Mouse (Mus musculus): ENCODE results near the gene Srebf1. TPM values are rescaled to one million over a fixed set of nuclear protein-coding genes. Genes with fewer than 3 reads are reported as not detected.

Gene Srebf1
- polyA plus RNA-seq, 1 experiment from 2014 or later, result 68.7 TPM

- H3K4me2 ChIP-seq (ENCODE audit: low read depth, low read length, severe bottlenecking), result no peak overlapping the region
- ATAC-seq (replicated peaks; ENCODE audit: low FRiP score), result no peak
- no peaks in the 10 kb centered on the region for H3K27me3 ChIP-seq (ENCODE audit: control insufficient read depth, insufficient read depth, low read length)
- DNase-seq (ENCODE audit: low spot score), result no peak
- no peaks in the 10 kb centered on the region for H3K36me3 ChIP-seq (ENCODE audit: control insufficient read depth, insufficient read depth, low read length)
- H3K27ac ChIP-seq (ENCODE audit: low read depth, low read length), result no peak overlapping the region
- 75% methylated on average over 3 of the region's 3 CpGs for WGBS
- H3K4me1 ChIP-seq (replicated peaks; ENCODE audit: control insufficient read depth, insufficient read depth, low read length), result peaks cover 2% of the 10 kb centered on the region; the same call in 1 of the 2 replicates
- H3K4me3 ChIP-seq (ENCODE audit: low read depth, low read length), result no peak overlapping the region
- H3K9me3 ChIP-seq (ENCODE audit: control insufficient read depth, low read length), result no peaks in the 10 kb centered on the region
- no peak overlapping the region for H3K9ac ChIP-seq (ENCODE audit: low read length)
Measured at GRCm38 (mm10) chr11:60231326-60231725, 8.9 kb upstream of the Srebf1 start.

DNA sequence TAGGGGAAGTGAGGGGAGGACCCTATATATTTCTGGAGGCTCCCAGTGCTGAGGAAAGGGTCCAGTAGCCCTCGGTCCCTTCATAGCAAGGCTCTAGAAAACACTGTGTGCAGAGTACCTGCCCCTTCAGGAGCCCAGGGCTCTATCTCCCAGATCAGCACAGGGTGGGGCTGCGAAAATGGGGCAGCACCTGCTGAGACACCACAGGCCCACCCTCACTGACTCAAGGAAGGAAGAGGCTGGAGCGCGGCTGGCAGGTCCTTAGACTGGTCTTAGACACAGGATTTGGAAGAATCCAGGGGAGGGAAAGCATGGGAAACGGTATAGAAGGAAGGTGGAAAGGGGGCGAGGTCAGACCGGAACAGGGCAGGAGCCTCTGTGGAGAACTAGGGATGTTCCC is 8.1 kb upstream of the Srebf1 start:
- Histone ChIP-seq H3K4me2 (ENCODE audit: low read depth, low read length, severe bottlenecking) (no peak overlapping the region), H3K4me3 (ENCODE audit: low read depth, low read length) (no peak overlapping the region), H3K27me3 (ENCODE audit: control insufficient read depth, insufficient read depth, low read length) (no peaks in the 10 kb centered on the region), H3K9ac (ENCODE audit: low read length) (0 out of 2 replicates have a peak overlapping the region, but pooled peaks have one; percentile 3), H3K27ac (ENCODE audit: low read depth, low read length) (no peak overlapping the region), H3K4me1 (replicated peaks; ENCODE audit: control insufficient read depth, insufficient read depth, low read length) (peaks cover 2% of the 10 kb centered on the region; the same call in 1 of the 2 replicates), H3K36me3 (ENCODE audit: control insufficient read depth, insufficient read depth, low read length) (no peaks in the 10 kb centered on the region), H3K9me3 (ENCODE audit: control insufficient read depth, low read length) (no peaks in the 10 kb centered on the region)
- 86% methylated on average over 7 of the region's 7 CpGs for WGBS
- no peak for ATAC-seq (replicated peaks; ENCODE audit: low FRiP score)
- no peak for DNase-seq (ENCODE audit: low spot score)

GRCm38 (mm10) chr11:60229821-60230220 is 7.4 kb upstream of the Srebf1 start:
- Histone ChIP-seq H3K36me3 (ENCODE audit: control insufficient read depth, insufficient read depth, low read length) (no peaks in the 10 kb centered on the region), H3K27ac (ENCODE audit: low read depth, low read length) (no peak overlapping the region), H3K4me3 (ENCODE audit: low read depth, low read length) (no peak overlapping the region), H3K27me3 (ENCODE audit: control insufficient read depth, insufficient read depth, low read length) (no peaks in the 10 kb centered on the region), H3K9me3 (ENCODE audit: control insufficient read depth, low read length) (no peaks in the 10 kb centered on the region), H3K9ac (ENCODE audit: low read length) (no peak overlapping the region), H3K4me2 (ENCODE audit: low read depth, low read length, severe bottlenecking) (no peak overlapping the region), H3K4me1 (replicated peaks; ENCODE audit: control insufficient read depth, insufficient read depth, low read length) (peaks cover 2% of the 10 kb centered on the region; the same call in 1 of the 2 replicates)
- ATAC-seq (replicated peaks; ENCODE audit: low FRiP score) (no peak), DNase-seq (ENCODE audit: low spot score) (no peak)
- WGBS, result 67% methylated on average over 13 of the region's 13 CpGs

GRCm38 (mm10) chr11:60228525-60228924 is 6.1 kb upstream of the Srebf1 start:
- Histone ChIP-seq H3K27me3 (ENCODE audit: control insufficient read depth, insufficient read depth, low read length) (no peaks in the 10 kb centered on the region), H3K4me1 (replicated peaks; ENCODE audit: control insufficient read depth, insufficient read depth, low read length) (peaks cover 2% of the 10 kb centered on the region; the same call in 1 of the 2 replicates), H3K9ac (ENCODE audit: low read length) (no peak overlapping the region), H3K36me3 (ENCODE audit: control insufficient read depth, insufficient read depth, low read length) (no peaks in the 10 kb centered on the region), H3K9me3 (ENCODE audit: control insufficient read depth, low read length) (no peaks in the 10 kb centered on the region), H3K4me2 (ENCODE audit: low read depth, low read length, severe bottlenecking) (no peak overlapping the region), H3K4me3 (ENCODE audit: low read depth, low read length) (no peak overlapping the region), H3K27ac (ENCODE audit: low read depth, low read length) (no peak overlapping the region)
- no peak for ATAC-seq (replicated peaks; ENCODE audit: low FRiP score)
- no peak for DNase-seq (ENCODE audit: low spot score)
- WGBS, result 78% methylated on average over 3 of the region's 3 CpGs

- Histone ChIP-seq H3K9me3 (ENCODE audit: control insufficient read depth, low read length) (no peaks in the 10 kb centered on the region), H3K27me3 (ENCODE audit: control insufficient read depth, insufficient read depth, low read length) (no peaks in the 10 kb centered on the region), H3K27ac (ENCODE audit: low read depth, low read length) (no peak overlapping the region), H3K4me2 (ENCODE audit: low read depth, low read length, severe bottlenecking) (no peak overlapping the region), H3K4me1 (replicated peaks; ENCODE audit: control insufficient read depth, insufficient read depth, low read length) (peaks cover 9% of the 10 kb centered on the region), H3K4me3 (ENCODE audit: low read depth, low read length) (no peak overlapping the region), H3K36me3 (ENCODE audit: control insufficient read depth, insufficient read depth, low read length) (no peaks in the 10 kb centered on the region), H3K9ac (ENCODE audit: low read length) (no peak overlapping the region)
- ATAC-seq (replicated peaks; ENCODE audit: low FRiP score) (no peak), DNase-seq (ENCODE audit: low spot score) (no peak)
- 72% methylated on average over 1 of the region's 1 CpGs for WGBS
Measured at GRCm38 (mm10) chr11:60225874-60226273, 3.5 kb upstream of the Srebf1 start.

DNA sequence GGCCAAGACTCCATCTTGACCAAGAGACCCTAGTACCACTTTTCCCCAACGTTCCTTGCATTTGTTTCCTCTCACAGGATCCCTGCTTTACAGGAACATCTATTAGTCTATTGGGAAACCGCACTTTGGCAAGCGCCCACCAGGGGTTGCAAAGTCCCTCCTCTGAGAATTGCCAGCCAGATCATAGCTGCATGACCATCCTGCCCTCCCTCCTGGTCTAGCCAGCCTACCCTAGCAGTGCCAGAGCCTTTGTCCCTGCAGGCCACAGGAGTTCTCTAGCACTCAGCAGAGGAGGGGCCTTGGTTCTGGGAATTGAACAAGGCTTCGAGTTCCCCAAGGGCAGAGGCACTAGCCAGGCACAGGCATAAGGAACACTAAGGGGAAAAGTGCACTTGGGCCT is 2.3 kb upstream of the Srebf1 start:
- H3K4me2 ChIP-seq (ENCODE audit: low read depth, low read length, severe bottlenecking), result no peak overlapping the region
- H3K4me3 ChIP-seq (ENCODE audit: low read depth, low read length), result no peak overlapping the region
- ATAC-seq (replicated peaks; ENCODE audit: low FRiP score) (no peak), DNase-seq (ENCODE audit: low spot score) (no peak)
- no peak overlapping the region for H3K27ac ChIP-seq (ENCODE audit: low read depth, low read length)
- H3K36me3 ChIP-seq (ENCODE audit: control insufficient read depth, insufficient read depth, low read length), result no peaks in the 10 kb centered on the region
- H3K9me3 ChIP-seq (ENCODE audit: control insufficient read depth, low read length), result no peaks in the 10 kb centered on the region
- H3K4me1 ChIP-seq (replicated peaks; ENCODE audit: control insufficient read depth, insufficient read depth, low read length), result peaks cover 14% of the 10 kb centered on the region
- no peak overlapping the region for H3K9ac ChIP-seq (ENCODE audit: low read length)
- no peaks in the 10 kb centered on the region for H3K27me3 ChIP-seq (ENCODE audit: control insufficient read depth, insufficient read depth, low read length)
- WGBS, result 59% methylated on average over 4 of the region's 4 CpGs

- peak overlapping the region; percentile 53; the same call in 1 of the 2 replicates for H3K4me2 ChIP-seq (ENCODE audit: low read depth, low read length, severe bottlenecking)
- H3K9me3 ChIP-seq (ENCODE audit: control insufficient read depth, low read length), result no peaks in the 10 kb centered on the region
- H3K36me3 ChIP-seq (ENCODE audit: control insufficient read depth, insufficient read depth, low read length), result no peaks in the 10 kb centered on the region
- DNase-seq (ENCODE audit: low spot score) (no peak), ATAC-seq (replicated peaks; ENCODE audit: low FRiP score) (no peak)
- no peak overlapping the region for H3K27ac ChIP-seq (ENCODE audit: low read depth, low read length)
- H3K27me3 ChIP-seq (ENCODE audit: control insufficient read depth, insufficient read depth, low read length), result no peaks in the 10 kb centered on the region
- H3K9ac ChIP-seq (ENCODE audit: low read length), result no peak overlapping the region; the same call in 1 of the 2 replicates
- WGBS, result 53% methylated on average over 3 of the region's 3 CpGs
- peak overlapping the region; percentile 26 for H3K4me3 ChIP-seq (ENCODE audit: low read depth, low read length)
- H3K4me1 ChIP-seq (replicated peaks; ENCODE audit: control insufficient read depth, insufficient read depth, low read length), result peaks cover 14% of the 10 kb centered on the region
Measured at GRCm38 (mm10) chr11:60222085-60222468, 304 bp downstream of the Srebf1 start.

DNA sequence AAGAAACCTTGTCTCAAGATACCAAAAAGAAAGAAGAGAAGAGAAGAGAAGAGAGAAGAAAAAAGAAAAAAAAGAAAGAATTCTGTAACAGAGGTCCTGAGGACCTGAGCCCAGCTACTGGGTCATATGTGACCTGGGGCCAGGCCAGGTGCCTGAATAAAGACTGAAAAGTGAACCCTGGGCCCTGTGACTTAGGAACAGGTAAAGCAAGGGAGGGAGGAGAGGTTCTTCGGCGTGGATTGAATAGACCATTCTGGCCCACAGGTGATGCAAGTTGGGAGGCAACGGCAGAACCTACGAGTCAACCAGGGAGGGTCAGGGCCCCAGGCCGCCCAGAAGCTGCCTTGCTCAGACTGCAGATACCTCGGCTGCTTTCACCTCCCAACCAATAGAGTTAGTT is 956 bp downstream of the Srebf1 start:
- Histone ChIP-seq H3K9ac (ENCODE audit: low read length) (no peak overlapping the region), H3K9me3 (ENCODE audit: control insufficient read depth, low read length) (no peaks in the 10 kb centered on the region), H3K27ac (ENCODE audit: low read depth, low read length) (no peak overlapping the region), H3K4me3 (ENCODE audit: low read depth, low read length) (no peak overlapping the region), H3K27me3 (ENCODE audit: control insufficient read depth, insufficient read depth, low read length) (no peaks in the 10 kb centered on the region), H3K36me3 (ENCODE audit: control insufficient read depth, insufficient read depth, low read length) (no peaks in the 10 kb centered on the region), H3K4me1 (replicated peaks; ENCODE audit: control insufficient read depth, insufficient read depth, low read length) (peaks cover 14% of the 10 kb centered on the region), H3K4me2 (ENCODE audit: low read depth, low read length, severe bottlenecking) (no peak overlapping the region)
- WGBS, result 79% methylated on average over 6 of the region's 6 CpGs
- no peak for DNase-seq (ENCODE audit: low spot score)
- no peak for ATAC-seq (replicated peaks; ENCODE audit: low FRiP score)

GRCm38 (mm10) chr11:60220291-60220804 is 2.0 kb downstream of the Srebf1 start:
- peaks cover 14% of the 10 kb centered on the region for H3K4me1 ChIP-seq (replicated peaks; ENCODE audit: control insufficient read depth, insufficient read depth, low read length)

More at GRCm38 (mm10) chr11:60220291-60220804, 2.0 kb downstream of the Srebf1 start:
- no peaks in the 10 kb centered on the region for H3K36me3 ChIP-seq (ENCODE audit: control insufficient read depth, insufficient read depth, low read length)
- H3K9ac ChIP-seq (ENCODE audit: low read length), result peak overlapping the region; percentile 75
- peak overlapping the region; percentile 69 for H3K4me3 ChIP-seq (ENCODE audit: low read depth, low read length)
- H3K27me3 ChIP-seq (ENCODE audit: control insufficient read depth, insufficient read depth, low read length), result no peaks in the 10 kb centered on the region
- peak overlapping the region; percentile 69 for H3K4me2 ChIP-seq (ENCODE audit: low read depth, low read length, severe bottlenecking)
- peak; percentile 95 for DNase-seq (ENCODE audit: low spot score)
- peak overlapping the region; percentile 39; the same call in 1 of the 2 replicates for H3K27ac ChIP-seq (ENCODE audit: low read depth, low read length)
- ATAC-seq (replicated peaks; ENCODE audit: low FRiP score), result peak; percentile 79
- no peaks in the 10 kb centered on the region for H3K9me3 ChIP-seq (ENCODE audit: control insufficient read depth, low read length)
- under 1% methylated on average over 46 of the region's 46 CpGs for WGBS
